Mouse (Mus musculus): ENCODE results near the gene Olfr1160. TPM values are rescaled to one million over a fixed set of nuclear protein-coding genes. Genes with fewer than 3 reads are reported as not detected.
"Not testable (repeated sequence)": the region's sequence is repeated elsewhere in the genome, so short reads cannot be mapped to it uniquely, and the experiment has no call there.

Olfr1160 gene
- not detected in 2 replicates for polyA plus RNA-seq (2012)

- no peak for TF ChIP-seq GATA1 (IDR thresholded peaks at IDR 0.05; ENCODE audit: low read length)
Measured at GRCm38 (mm10) chr2:88007515-88008318, at the start of gene Olfr1160. Olfr1160 (minus strand) TSS chr2:88008268.

GRCm38 (mm10) chr2:88051029-88051428, 43.0 kb upstream of the Olfr1160 start, which contains the start of gene Olfr1162:
Olfr1162 (minus strand) TSS chr2:88051129.
- no peak for TF ChIP-seq GATA1 (IDR thresholded peaks at IDR 0.05; ENCODE audit: low read length)

GRCm38 (mm10) chr2:88037599-88037998, 29.5 kb upstream of the Olfr1160 start, which contains the start of gene Olfr73:
Olfr73 (minus strand) TSS chr2:88037699.
- no peak for TF ChIP-seq GATA1 (IDR thresholded peaks at IDR 0.05; ENCODE audit: low read length)

GRCm38 (mm10) chr2:88022474-88022873, 14.4 kb upstream of the Olfr1160 start, which contains the start of gene Olfr1161:
Olfr1161 (plus strand) TSS chr2:88022774.
- not testable (repeated sequence) for TF ChIP-seq GATA1 (IDR thresholded peaks at IDR 0.05; ENCODE audit: low read length)

- no peak for TF ChIP-seq GATA1 (IDR thresholded peaks at IDR 0.05; ENCODE audit: low read length)
Measured at GRCm38 (mm10) chr2:87989813-87990212, 18.3 kb downstream of the Olfr1160 start, which contains the start of gene Olfr1158. Olfr1158 (plus strand) TSS chr2:87990113.

- TF ChIP-seq GATA1 (IDR thresholded peaks at IDR 0.05; ENCODE audit: low read length), result no peak
Measured at GRCm38 (mm10) chr2:87974563-87974962, 33.5 kb downstream of the Olfr1160 start, which contains the start of gene Olfr74. Olfr74 (minus strand) TSS chr2:87974663.

- TF ChIP-seq GATA1 (IDR thresholded peaks at IDR 0.05; ENCODE audit: low read length), result no peak
Measured at GRCm38 (mm10) chr2:87968199-87968598, 39.9 kb downstream of the Olfr1160 start, which contains the start of gene Olfr1157. Olfr1157 (minus strand) TSS chr2:87968299.

- no peak for TF ChIP-seq GATA1 (IDR thresholded peaks at IDR 0.05; ENCODE audit: low read length)
Measured at GRCm38 (mm10) chr2:87953000-87953399, 55.1 kb downstream of the Olfr1160 start, which contains the start of gene Olfr1156. Olfr1156 (minus strand) TSS chr2:87953100.

Other genes with a start within 250 kb of the Olfr1160 start
- not detected in 2 replicates for gene Olfr152, start 228.8 kb downstream of the Olfr1160 start, polyA plus RNA-seq (2012)
- gene Olfr1143, start 207.7 kb downstream of the Olfr1160 start, polyA plus RNA-seq (2012), result not detected in 2 replicates
- not detected in 2 replicates for gene Olfr1145, start 198.4 kb downstream of the Olfr1160 start, polyA plus RNA-seq (2012)
- gene Olfr1148, start 177.7 kb downstream of the Olfr1160 start, polyA plus RNA-seq (2012), result not detected in 2 replicates
- not detected in 2 replicates for gene Olfr1150-ps1, start 164.3 kb downstream of the Olfr1160 start, polyA plus RNA-seq (2012)
- not detected in 2 replicates for gene Olfr1151, start 152.4 kb downstream of the Olfr1160 start, polyA plus RNA-seq (2012)
- not detected in 2 replicates for gene Olfr1152, start 141.8 kb downstream of the Olfr1160 start, polyA plus RNA-seq (2012)
- not detected in 2 replicates for gene Olfr1153, start 113.3 kb downstream of the Olfr1160 start, polyA plus RNA-seq (2012)
- not detected in 2 replicates for gene Olfr1154, start 103.1 kb downstream of the Olfr1160 start, polyA plus RNA-seq (2012)
- not detected in 2 replicates for gene Olfr1155, start 63.1 kb downstream of the Olfr1160 start, polyA plus RNA-seq (2012)
- gene Olfr1156, start 55.2 kb downstream of the Olfr1160 start, polyA plus RNA-seq (2012), result not detected in 2 replicates
- gene Olfr1157, start 40.0 kb downstream of the Olfr1160 start, polyA plus RNA-seq (2012), result not detected in 2 replicates
- not detected in 2 replicates for gene Olfr74, start 33.6 kb downstream of the Olfr1160 start, polyA plus RNA-seq (2012)
- not detected in 2 replicates for gene Olfr1158, start 18.2 kb downstream of the Olfr1160 start, polyA plus RNA-seq (2012)
- not detected in 2 replicates for gene Olfr1161, start 14.5 kb upstream of the Olfr1160 start, polyA plus RNA-seq (2012)
- gene Olfr73, start 29.4 kb upstream of the Olfr1160 start, polyA plus RNA-seq (2012), result not detected in 2 replicates
- not detected in 2 replicates for gene Olfr1162, start 42.9 kb upstream of the Olfr1160 start, polyA plus RNA-seq (2012)
- not detected in 2 replicates for gene Olfr1163, start 63.6 kb upstream of the Olfr1160 start, polyA plus RNA-seq (2012)
- gene Olfr1164, start 85.7 kb upstream of the Olfr1160 start, polyA plus RNA-seq (2012), result not detected in 2 replicates
- gene Olfr1166, start 120.0 kb upstream of the Olfr1160 start, polyA plus RNA-seq (2012), result not detected in 2 replicates
- not detected in 2 replicates for gene Olfr1167, start 146.9 kb upstream of the Olfr1160 start, polyA plus RNA-seq (2012)
- not detected in 2 replicates for gene Olfr1168, start 173.6 kb upstream of the Olfr1160 start, polyA plus RNA-seq (2012)
- gene Olfr1170, start 220.1 kb upstream of the Olfr1160 start, polyA plus RNA-seq (2012), result not detected in 2 replicates

Data from G1E-ER4 (cell line).